Mouse (Mus musculus) brain, embryonic 14.5 days (tissue): ENCODE results near the gene Prkab1. TPM values are rescaled to one million over a fixed set of nuclear protein-coding genes. Genes with fewer than 3 reads are reported as not detected.

Source experiments
- DNase-seq: peaks from one replicate; pipeline ENCODE4 v3.0.0-alpha.2; 2011; ENCODE audit warnings: low read depth
- CTCF ChIP-seq: fragments of 200-500 bp; IDR thresholded peaks from 2 replicates; pipeline ENCODE4 v1.5.1; 2012; ENCODE audit warnings: inconsistent platforms, mild to moderate bottlenecking, moderate library complexity, borderline replicate concordance; ENCODE audit not compliant: insufficient read depth, insufficient read length; ENCODE audit errors: extremely low read depth
- POLR2A ChIP-seq: fragments of 200-500 bp; IDR thresholded peaks from 2 replicates; pipeline ENCODE4 v1.6.1; 2012; ENCODE audit warnings: mild to moderate bottlenecking, inconsistent platforms, borderline replicate concordance; ENCODE audit not compliant: poor library complexity, insufficient read depth, insufficient read length, severe bottlenecking; ENCODE audit errors: extremely low read depth
- polyA plus RNA-seq: library from polyadenylated mRNA; depleted of rRNA; stranded (reverse); fragments of >200 nt; gene quantifications from 2 replicates; pipeline ENCODE4 v1.2.3, GENCODE M21; 2012; rRNA removed

Prkab1 gene
- polyA plus RNA-seq, 1 experiment = 81.8 TPM

GRCm38 (mm10) chr5:115987284-115987683, 37.0 kb downstream of the Prkab1 start:
- DNase-seq = no peak
- no peak for TF ChIP-seq CTCF
- TF ChIP-seq POLR2A = no peak

GRCm38 (mm10) chr5:115985101-115985500, 39.2 kb downstream of the Prkab1 start:
- TF ChIP-seq POLR2A (no peak), CTCF (no peak)
- no peak for DNase-seq

- TF ChIP-seq CTCF = no peak
- TF ChIP-seq POLR2A = no peak
- DNase-seq = no peak
Observed at GRCm38 (mm10) chr5:115984392-115984791, 39.9 kb downstream of the Prkab1 start.

- DNase-seq = peak; percentile 34
Observed at GRCm38 (mm10) chr5:115982671-115983373, 41.5 kb downstream of the Prkab1 start.

GRCm38 (mm10) chr5:115980537-115980936, 43.8 kb downstream of the Prkab1 start:
- no peak for TF ChIP-seq POLR2A
- no peak for TF ChIP-seq CTCF
- no peak for DNase-seq

More at GRCm38 (mm10) chr5:115982671-115983373, 41.5 kb downstream of the Prkab1 start:
- TF ChIP-seq POLR2A = no peak
- TF ChIP-seq CTCF = no peak

- TF ChIP-seq POLR2A (no peak), CTCF (peak; percentile 65)
- no peak for DNase-seq
Observed at GRCm38 (mm10) chr5:115979134-115979696, 45.1 kb downstream of the Prkab1 start.

- TF ChIP-seq CTCF (no peak), POLR2A (no peak)
- DNase-seq = peak; percentile 27
Observed at GRCm38 (mm10) chr5:115978255-115978654, 46.1 kb downstream of the Prkab1 start.

GRCm38 (mm10) chr5:115977757-115978156, 46.6 kb downstream of the Prkab1 start:
- TF ChIP-seq CTCF (no peak), POLR2A (no peak)
- DNase-seq = no peak

- DNase-seq = no peak
- no peak for TF ChIP-seq CTCF
- TF ChIP-seq POLR2A = no peak
Observed at GRCm38 (mm10) chr5:115977266-115977665, 47.0 kb downstream of the Prkab1 start.

- DNase-seq = no peak
- TF ChIP-seq POLR2A (no peak), CTCF (no peak)
Observed at GRCm38 (mm10) chr5:115976446-115976845, 47.9 kb downstream of the Prkab1 start.

GRCm38 (mm10) chr5:115975672-115976071, 48.6 kb downstream of the Prkab1 start:
- no peak for DNase-seq
- TF ChIP-seq CTCF (no peak), POLR2A (no peak)

GRCm38 (mm10) chr5:115971236-115971635, 53.1 kb downstream of the Prkab1 start:
- no peak for DNase-seq
- no peak for TF ChIP-seq CTCF
- TF ChIP-seq POLR2A = no peak

Other genes with a start within 250 kb of the Prkab1 start
- gene Cit, start 179.2 kb downstream of the Prkab1 start, polyA plus RNA-seq = 8.9 and 12.7 TPM in 2 replicates
- not detected in 2 replicates for gene Tmem233, start 58.7 kb upstream of the Prkab1 start, polyA plus RNA-seq